Mouse (Mus musculus) cerebellum, adult 18-20 months (tissue): Measurements from ENCODE around the gene Gm14419.
"Not testable (repeated sequence)": the region's sequence is repeated elsewhere in the genome, so short reads cannot be mapped to it uniquely, and the experiment has no call there.

Experiments used
- DNase-seq, 2 experiments: peaks; one replicate each; pipeline ENCODE4 v3.0.0; 2021

Gene Gm14419

DNA sequence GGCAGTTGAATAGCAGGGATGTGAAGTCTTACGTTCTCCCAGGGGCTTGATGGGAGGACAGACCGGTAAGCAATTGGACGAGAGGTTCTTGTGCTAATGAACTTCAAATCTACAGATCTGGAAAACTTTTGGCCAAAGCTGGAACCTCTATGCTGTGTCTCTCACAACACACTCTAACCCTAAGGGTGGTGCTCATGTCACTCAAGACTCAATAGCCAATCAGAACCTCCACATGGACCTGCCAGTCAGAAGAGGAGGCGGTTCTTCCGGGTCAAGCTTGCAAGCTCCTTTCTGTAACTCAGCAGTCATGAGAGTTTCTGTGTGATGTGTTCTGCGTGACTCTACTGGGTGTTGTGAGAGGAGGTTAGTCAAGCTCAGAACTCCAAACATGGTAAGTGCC lies at the start of gene Gm14419:
Gene Gm14419 (plus strand): TSS at position 301 of the 400 bp plus-strand sequence.
- not testable (repeated sequence) for DNase-seq
